Mouse (Mus musculus): ENCODE measurements around the gene Zscan2.

DNA sequence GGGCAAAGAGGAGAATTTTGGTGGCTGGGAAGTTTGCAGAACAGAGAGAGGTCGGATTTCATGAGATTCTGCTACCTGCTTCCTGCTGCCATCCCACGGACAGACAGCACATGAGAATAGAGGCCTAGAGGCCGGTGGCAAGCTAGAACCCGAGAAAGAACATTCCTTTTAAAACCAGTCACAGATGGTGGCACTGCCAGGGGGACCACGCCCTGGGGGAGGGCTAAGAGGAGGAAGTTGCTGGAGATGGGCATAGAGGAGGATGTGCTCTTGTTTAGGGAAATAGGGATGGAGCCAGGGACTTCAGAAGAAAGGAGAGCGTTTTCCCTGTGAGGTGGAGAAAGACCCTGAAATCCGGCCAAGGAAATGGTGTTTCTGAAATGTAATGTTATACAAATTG is 22.5 kb upstream of the Zscan2 start:
- TF ChIP-seq CTCF (IDR thresholded peaks at IDR 0.05; ENCODE audit: insufficient read depth, low read depth, low read length) (no peak), POLR2A (IDR thresholded peaks at IDR 0.05; ENCODE audit: insufficient read depth, low read depth, low read length) (no peak)
